Mouse (Mus musculus) stomach, embryonic 16.5 days (tissue): ENCODE measurements at regions not wholly inside any gene's neighbourhood (a gene's known extent, or its start where the extent isn't known, plus 50 kb on each side); places are given as distances from the start of the nearest gene placed in this dataset.

Source experiments
- ATAC-seq: fragments of 200-750 bp; cut with Nextera tagmentation; 2 replicates; pipeline ENCODE4 v1.8.0; 2017; ENCODE audit warnings: moderate number of reproducible peaks, moderate TSS enrichment; ENCODE audit not compliant: insufficient read depth, low FRiP score
- H3K27ac ChIP-seq: fragments of 300-500 bp; sonication (generic); 2 replicates; pipeline ENCODE4 v1.5.1; 2014; ENCODE audit warnings: low read length
- H3K27me3 ChIP-seq: fragments of 300-500 bp; sonication (generic); 2 replicates; pipeline ENCODE4 v1.6.1; 2014; ENCODE audit warnings: low read length, control low read depth, mixed read lengths; ENCODE audit not compliant: control insufficient read depth, insufficient read depth
- H3K36me3 ChIP-seq: fragments of 300-500 bp; sonication (generic); 2 replicates; pipeline ENCODE4 v1.6.1; 2014; ENCODE audit warnings: low read length; ENCODE audit not compliant: control insufficient read depth, insufficient read depth
- H3K4me1 ChIP-seq: fragments of 300-500 bp; sonication (generic); 2 replicates; pipeline ENCODE4 v1.6.1; 2014; ENCODE audit warnings: low read length, control low read depth, mixed read lengths; ENCODE audit not compliant: control insufficient read depth, insufficient read depth
- H3K4me2 ChIP-seq: fragments of 300-500 bp; sonication (generic); 2 replicates; pipeline ENCODE4 v1.6.1; 2014; ENCODE audit warnings: low read depth, low read length, mixed read lengths
- H3K4me3 ChIP-seq: fragments of 300-500 bp; sonication (generic); replicated peaks from 2 replicates; pipeline ENCODE4 v1.5.1; 2014; ENCODE audit warnings: mild to moderate bottlenecking, low read length
- H3K9ac ChIP-seq: fragments of 300-500 bp; sonication (generic); 2 replicates; pipeline ENCODE4 v1.6.1; 2014; ENCODE audit warnings: low read length
- H3K9me3 ChIP-seq: fragments of 300-500 bp; sonication (generic); replicated peaks from 2 replicates; pipeline ENCODE4 v1.6.1; 2016; ENCODE audit warnings: low read length, control low read depth; ENCODE audit not compliant: control insufficient read depth
- WGBS: fragments of 180-500 bp; shearing (Covaris S2); extraction: QIAGEN DNeasy Blood & Tissue Kit; methylation state at CpG from one replicate; pipeline ENCODE4 v1.1.7; 2014; 5-methylcytosine and 5-hydroxymethylcytosine counted together

GRCm38 (mm10) chr15:51125896-51126295 is 2758.8 kb upstream of the Gm7489 start:
- ATAC-seq = no peak
- Histone ChIP-seq H3K4me2 (no peak overlapping the region), H3K27me3 (no peaks in the 10 kb centered on the region), H3K36me3 (no peaks in the 10 kb centered on the region), H3K4me3 (no peak overlapping the region), H3K9ac (no peak overlapping the region), H3K9me3 (no peaks in the 10 kb centered on the region), H3K27ac (no peak overlapping the region), H3K4me1 (no peaks in the 10 kb centered on the region)
- 38% methylated on average over 2 of the region's 2 CpGs for WGBS

GRCm38 (mm10) chr15:51131017-51131416 is 2753.7 kb upstream of the Gm7489 start:
- no peak overlapping the region for H3K9ac ChIP-seq
- H3K4me2 ChIP-seq = no peak overlapping the region
- H3K36me3 ChIP-seq = no peaks in the 10 kb centered on the region
- H3K27ac ChIP-seq = no peak overlapping the region
- H3K4me1 ChIP-seq = no peaks in the 10 kb centered on the region
- 57% methylated on average over 4 of the region's 4 CpGs for WGBS
- no peak overlapping the region for H3K4me3 ChIP-seq
- H3K27me3 ChIP-seq = no peaks in the 10 kb centered on the region
- ATAC-seq = no peak
- no peaks in the 10 kb centered on the region for H3K9me3 ChIP-seq

- Histone ChIP-seq H3K36me3 (no peaks in the 10 kb centered on the region), H3K27me3 (no peaks in the 10 kb centered on the region), H3K4me2 (no peak overlapping the region), H3K4me3 (no peak overlapping the region), H3K9me3 (no peaks in the 10 kb centered on the region), H3K27ac (no peak overlapping the region), H3K9ac (no peak overlapping the region), H3K4me1 (no peaks in the 10 kb centered on the region)
- ATAC-seq = no peak
- WGBS = 82% methylated on average over 1 of the region's 1 CpGs
Measured at GRCm38 (mm10) chr15:51136121-51136520, 2748.6 kb upstream of the Gm7489 start.

- 47% methylated on average over 4 of the region's 4 CpGs for WGBS
- ATAC-seq = no peak
- Histone ChIP-seq H3K4me3 (no peak overlapping the region), H3K27me3 (no peaks in the 10 kb centered on the region), H3K4me1 (no peaks in the 10 kb centered on the region), H3K9me3 (no peaks in the 10 kb centered on the region), H3K36me3 (no peaks in the 10 kb centered on the region), H3K9ac (no peak overlapping the region), H3K4me2 (no peak overlapping the region), H3K27ac (no peak overlapping the region)
Measured at GRCm38 (mm10) chr15:51139507-51139906, 2745.2 kb upstream of the Gm7489 start.

GRCm38 (mm10) chr15:51173976-51174620 is 2710.6 kb upstream of the Gm7489 start:
- 94% methylated on average over 1 of the region's 1 CpGs for WGBS
- H3K4me1 ChIP-seq = no peaks in the 10 kb centered on the region
- H3K4me2 ChIP-seq = no peak overlapping the region
- H3K27me3 ChIP-seq = no peaks in the 10 kb centered on the region
- ATAC-seq = no peak
- H3K9me3 ChIP-seq = no peaks in the 10 kb centered on the region
- H3K4me3 ChIP-seq = no peak overlapping the region
- H3K36me3 ChIP-seq = no peaks in the 10 kb centered on the region
- no peak overlapping the region for H3K27ac ChIP-seq
- no peak overlapping the region for H3K9ac ChIP-seq

GRCm38 (mm10) chr15:51176466-51176865 is 2708.2 kb upstream of the Gm7489 start:
- Histone ChIP-seq H3K4me2 (no peak overlapping the region), H3K36me3 (no peaks in the 10 kb centered on the region), H3K9ac (no peak overlapping the region), H3K9me3 (no peaks in the 10 kb centered on the region), H3K27ac (no peak overlapping the region), H3K4me1 (no peaks in the 10 kb centered on the region), H3K27me3 (no peaks in the 10 kb centered on the region), H3K4me3 (no peak overlapping the region)
- ATAC-seq = no peak
- WGBS = 51% methylated on average over 2 of the region's 2 CpGs

- Histone ChIP-seq H3K9ac (no peak overlapping the region), H3K9me3 (no peaks in the 10 kb centered on the region), H3K4me3 (no peak overlapping the region), H3K27me3 (no peaks in the 10 kb centered on the region), H3K36me3 (no peaks in the 10 kb centered on the region), H3K27ac (no peak overlapping the region), H3K4me2 (no peak overlapping the region), H3K4me1 (no peaks in the 10 kb centered on the region)
- WGBS = 77% methylated on average over 3 of the region's 3 CpGs
- ATAC-seq = no peak
Measured at GRCm38 (mm10) chr15:51189134-51189533, 2695.6 kb upstream of the Gm7489 start.

- no peak overlapping the region for H3K4me3 ChIP-seq
- no peak overlapping the region for H3K4me2 ChIP-seq
- WGBS = 39% methylated on average over 4 of the region's 4 CpGs
- H3K27ac ChIP-seq = no peak overlapping the region
- ATAC-seq = no peak
- no peaks in the 10 kb centered on the region for H3K27me3 ChIP-seq
- H3K9me3 ChIP-seq = no peaks in the 10 kb centered on the region
- no peaks in the 10 kb centered on the region for H3K4me1 ChIP-seq
- H3K36me3 ChIP-seq = no peaks in the 10 kb centered on the region
- no peak overlapping the region for H3K9ac ChIP-seq
Measured at GRCm38 (mm10) chr15:51197466-51198158, 2687.1 kb upstream of the Gm7489 start.

- Histone ChIP-seq H3K9me3 (no peaks in the 10 kb centered on the region), H3K36me3 (no peaks in the 10 kb centered on the region), H3K27me3 (no peaks in the 10 kb centered on the region), H3K27ac (no peak overlapping the region), H3K4me2 (no peak overlapping the region), H3K9ac (no peak overlapping the region), H3K4me1 (no peaks in the 10 kb centered on the region), H3K4me3 (no peak overlapping the region)
- ATAC-seq = no peak
- 46% methylated on average over 2 of the region's 2 CpGs for WGBS
Measured at GRCm38 (mm10) chr15:51203351-51203750, 2681.4 kb upstream of the Gm7489 start.
